Mouse (Mus musculus) pancreas, adult 10 weeks (tissue): ENCODE measurements around the gene Mup18. TPM values are rescaled to one million over a fixed set of nuclear protein-coding genes. Genes with fewer than 3 reads are reported as not detected.

Source experiments
- polyA plus RNA-seq: library from polyadenylated mRNA; stranded (reverse); fragments of 350-450 nt; fragmentation: Illumina TruSeq; extraction: RNeasy Lipid Tissue Mini Kit (QIAGEN cat#74804); gene quantifications from one replicate; pipeline ENCODE4 v1.2.3, GENCODE M21; 2015; ENCODE audit warnings: low read depth, low replicate concordance; ENCODE audit not compliant: insufficient read depth

Mup18 gene
- not detected for polyA plus RNA-seq

GRCm38 (mm10) chr4:61674036-61674435 is at the start of gene Mup18:
Gene Mup18, minus strand, starts transcription at chr4:61674136.

Other genes starting within 250 kb of the Mup18 start
- gene Mup15, start 234.4 kb downstream of the Mup18 start, polyA plus RNA-seq: not detected
- not detected for gene Mup16, start 154.6 kb downstream of the Mup18 start, polyA plus RNA-seq
- not detected for gene Mup17, start 78.3 kb downstream of the Mup18 start, polyA plus RNA-seq
- gene Mup19, start 108.1 kb upstream of the Mup18 start, polyA plus RNA-seq: not detected
- not detected for gene Mup5, start 161.1 kb upstream of the Mup18 start, polyA plus RNA-seq